Mouse (Mus musculus) E14TG2a.4 (cell line): ENCODE data around the gene Tppp.

Source experiments
- CTCF ChIP-seq: conservative IDR thresholded peaks from 2 replicates; pipeline ENCODE4 v1.5.1; 2014; ENCODE audit warnings: low read length
- NANOG ChIP-seq: IDR thresholded peaks from 2 replicates; pipeline ENCODE4 v1.6.1; 2014; ENCODE audit warnings: borderline replicate concordance, low read length, mixed read lengths

- TF ChIP-seq CTCF (no peak), NANOG (no peak)
Measured at GRCm38 (mm10) chr13:74031133-74031532, 21.9 kb downstream of the Tppp start.
